Mouse (Mus musculus): Measurements from ENCODE around the gene Syt3. TPM values are rescaled to one million over a fixed set of nuclear protein-coding genes. Genes with fewer than 3 reads are reported as not detected.

Gene Syt3
- polyA plus RNA-seq, 1 experiment from 2014 or later: 1.6 TPM

DNA sequence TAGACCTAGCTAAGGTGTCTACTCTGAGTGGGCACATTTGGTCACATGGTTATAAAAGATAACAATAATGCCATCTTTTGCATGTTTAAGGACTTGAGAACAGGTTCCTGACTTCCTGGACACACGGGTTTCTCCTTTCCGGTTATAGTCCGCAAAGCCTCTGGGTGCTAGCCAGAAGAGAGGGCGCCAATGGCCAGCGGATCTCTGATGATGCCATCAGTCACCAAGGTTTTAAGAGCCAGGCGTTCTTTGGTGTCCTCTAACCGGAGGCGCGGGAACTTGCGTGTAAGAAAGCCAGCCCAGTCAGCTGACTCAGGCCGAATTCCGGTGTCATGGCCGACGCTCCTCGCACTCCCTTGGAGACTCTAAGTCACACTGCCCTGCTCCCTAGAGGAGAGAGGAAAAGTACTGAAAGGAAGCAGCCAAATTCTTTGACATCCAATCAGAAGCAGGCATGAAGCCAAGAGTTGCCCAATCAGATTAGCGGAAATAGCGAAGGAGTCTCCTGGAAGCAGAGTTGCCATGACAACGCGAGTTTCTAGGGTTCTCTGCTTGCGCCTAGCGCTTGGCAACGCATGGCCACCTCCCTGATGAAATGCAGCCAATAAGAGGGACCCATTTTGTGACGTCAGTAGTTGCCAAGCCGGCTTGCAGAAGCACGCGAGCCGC is 21.6 kb downstream of the Syt3 start:
- Histone ChIP-seq H3K27ac (ENCODE audit: low read length) (0 out of 2 replicates have a peak overlapping the region, but pooled peaks have one; percentile 30), H3K4me2 (replicated peaks; ENCODE audit: low read depth, low read length) (peak overlapping the region; percentile 41), H3K4me3 (ENCODE audit: low read depth, low read length) (peak overlapping the region; percentile 33), H3K27me3 (ENCODE audit: control insufficient read depth, insufficient read depth, low read length) (0 out of 2 replicates have a peak, but pooled peaks cover 3% of the 10 kb centered on the region), H3K4me1 (ENCODE audit: control insufficient read depth, insufficient read depth, low read length) (no peaks in the 10 kb centered on the region), H3K9ac (replicated peaks; ENCODE audit: low read depth, low read length) (no peak overlapping the region), H3K9me3 (ENCODE audit: control insufficient read depth, low read depth, low read length) (no peaks in the 10 kb centered on the region), H3K36me3 (ENCODE audit: control insufficient read depth, insufficient read depth, low read length) (no peaks in the 10 kb centered on the region)
- ATAC-seq (ENCODE audit: insufficient number of reproducible peaks, insufficient read depth, low FRiP score, low read depth): peak; percentile 96
- WGBS: 1% methylated on average over 27 of the region's 27 CpGs

DNA sequence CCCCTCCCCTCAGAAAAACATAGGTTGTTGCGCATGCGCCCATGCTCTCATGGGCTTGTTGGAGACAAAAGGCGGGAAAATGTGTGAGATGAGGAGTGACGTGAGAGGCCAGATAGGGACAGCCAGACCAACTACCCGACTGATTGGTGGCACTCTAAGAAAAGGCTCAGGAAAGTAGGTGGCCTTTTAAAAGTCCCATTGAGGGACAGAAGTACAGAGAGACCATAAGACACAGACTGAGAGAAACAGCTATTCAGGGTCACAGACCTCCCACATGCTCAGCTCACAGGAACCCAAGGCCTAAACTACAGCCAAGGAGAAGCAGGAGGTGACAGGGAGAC is 22.1 kb downstream of the Syt3 start:
- ATAC-seq (ENCODE audit: insufficient number of reproducible peaks, insufficient read depth, low FRiP score, low read depth): no peak
- Histone ChIP-seq H3K4me1 (ENCODE audit: control insufficient read depth, insufficient read depth, low read length) (no peaks in the 10 kb centered on the region), H3K36me3 (ENCODE audit: control insufficient read depth, insufficient read depth, low read length) (no peaks in the 10 kb centered on the region), H3K27ac (ENCODE audit: low read length) (no peak overlapping the region), H3K9me3 (ENCODE audit: control insufficient read depth, low read depth, low read length) (no peaks in the 10 kb centered on the region), H3K9ac (replicated peaks; ENCODE audit: low read depth, low read length) (no peak overlapping the region), H3K4me2 (replicated peaks; ENCODE audit: low read depth, low read length) (no peak overlapping the region), H3K4me3 (ENCODE audit: low read depth, low read length) (no peak overlapping the region), H3K27me3 (ENCODE audit: control insufficient read depth, insufficient read depth, low read length) (0 out of 2 replicates have a peak, but pooled peaks cover 3% of the 10 kb centered on the region)
- WGBS: 1% methylated on average over 5 of the region's 5 CpGs

DNA sequence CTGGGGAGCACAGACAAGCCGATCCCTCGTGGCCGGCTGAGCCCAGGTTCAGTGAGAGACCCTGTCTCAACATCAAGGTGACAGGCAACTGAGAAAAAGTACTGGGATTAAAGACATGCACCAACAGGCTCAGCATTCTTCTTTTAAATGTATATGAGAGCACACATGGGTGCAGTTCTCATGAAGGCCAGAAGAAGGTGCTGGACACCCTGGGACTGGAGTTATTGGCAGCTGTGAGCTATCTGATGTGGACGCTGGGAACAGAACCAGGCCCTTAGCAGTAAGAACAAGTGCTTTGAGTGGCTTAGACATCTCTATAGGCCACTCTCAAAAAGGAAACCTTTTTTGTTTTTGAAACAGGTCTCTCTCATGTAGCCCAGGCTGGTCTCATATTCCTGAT is 27.2 kb downstream of the Syt3 start:
- no peak overlapping the region for H3K4me2 ChIP-seq (replicated peaks; ENCODE audit: low read depth, low read length)
- H3K4me1 ChIP-seq (ENCODE audit: control insufficient read depth, insufficient read depth, low read length): no peaks in the 10 kb centered on the region
- H3K4me3 ChIP-seq (ENCODE audit: low read depth, low read length): no peak overlapping the region
- H3K9me3 ChIP-seq (ENCODE audit: control insufficient read depth, low read depth, low read length): no peaks in the 10 kb centered on the region
- H3K36me3 ChIP-seq (ENCODE audit: control insufficient read depth, insufficient read depth, low read length): no peaks in the 10 kb centered on the region
- ATAC-seq (ENCODE audit: insufficient number of reproducible peaks, insufficient read depth, low FRiP score, low read depth): no peak
- no peaks in the 10 kb centered on the region for H3K27me3 ChIP-seq (ENCODE audit: control insufficient read depth, insufficient read depth, low read length)
- H3K27ac ChIP-seq (ENCODE audit: low read length): no peak overlapping the region
- no peak overlapping the region for H3K9ac ChIP-seq (replicated peaks; ENCODE audit: low read depth, low read length)
- WGBS: 86% methylated on average over 4 of the region's 4 CpGs

DNA sequence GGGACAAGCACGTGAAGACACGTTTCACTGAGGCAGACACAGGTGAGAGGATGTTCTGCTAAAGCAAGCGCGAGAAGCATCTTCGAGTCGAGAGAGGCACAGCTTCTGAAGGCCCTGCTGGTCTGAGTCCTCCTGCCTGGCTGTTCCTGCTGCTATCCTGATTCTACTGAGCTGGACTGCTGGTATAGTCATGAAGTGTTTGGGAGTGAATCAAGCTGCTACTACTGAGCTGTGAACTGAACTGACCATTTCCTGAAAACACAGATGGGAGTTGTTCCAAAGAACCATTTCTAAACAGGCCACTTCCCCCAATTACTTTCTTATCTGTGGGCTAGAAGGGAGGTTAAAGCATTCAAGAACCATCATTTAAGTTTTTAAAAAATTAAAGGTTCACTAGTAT is 29.4 kb downstream of the Syt3 start:
- ATAC-seq (ENCODE audit: insufficient number of reproducible peaks, insufficient read depth, low FRiP score, low read depth): no peak
- no peak overlapping the region for H3K27ac ChIP-seq (ENCODE audit: low read length)
- H3K36me3 ChIP-seq (ENCODE audit: control insufficient read depth, insufficient read depth, low read length): no peaks in the 10 kb centered on the region
- no peak overlapping the region for H3K4me3 ChIP-seq (ENCODE audit: low read depth, low read length)
- WGBS: 71% methylated on average over 6 of the region's 6 CpGs
- H3K9ac ChIP-seq (replicated peaks; ENCODE audit: low read depth, low read length): no peak overlapping the region
- no peaks in the 10 kb centered on the region for H3K4me1 ChIP-seq (ENCODE audit: control insufficient read depth, insufficient read depth, low read length)
- no peaks in the 10 kb centered on the region for H3K9me3 ChIP-seq (ENCODE audit: control insufficient read depth, low read depth, low read length)
- no peaks in the 10 kb centered on the region for H3K27me3 ChIP-seq (ENCODE audit: control insufficient read depth, insufficient read depth, low read length)
- no peak overlapping the region for H3K4me2 ChIP-seq (replicated peaks; ENCODE audit: low read depth, low read length)

DNA sequence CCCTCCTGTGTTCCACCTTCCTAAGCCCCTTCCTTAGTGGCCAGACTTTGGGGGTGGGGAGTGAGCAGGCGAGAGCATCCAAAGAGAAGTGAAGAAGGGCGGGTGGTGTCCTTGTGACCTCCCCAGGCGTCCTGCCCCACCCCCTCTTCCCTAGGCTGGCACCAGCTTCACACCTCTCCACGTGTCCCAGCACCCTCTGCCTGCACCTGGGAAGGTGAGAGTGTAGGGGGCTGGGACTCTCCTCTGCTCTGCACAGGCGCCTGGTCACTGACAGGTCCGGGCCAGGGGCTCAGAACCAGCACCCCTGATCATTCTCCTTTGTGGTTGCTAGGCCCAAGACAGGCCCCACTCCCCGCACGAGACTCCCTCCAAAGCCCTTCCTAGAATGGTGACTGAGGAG is 43.8 kb downstream of the Syt3 start:
- Histone ChIP-seq H3K4me2 (replicated peaks; ENCODE audit: low read depth, low read length) (peak overlapping the region; percentile 75; the same call in 1 of the 2 replicates), H3K4me3 (ENCODE audit: low read depth, low read length) (no peak overlapping the region)

DNA sequence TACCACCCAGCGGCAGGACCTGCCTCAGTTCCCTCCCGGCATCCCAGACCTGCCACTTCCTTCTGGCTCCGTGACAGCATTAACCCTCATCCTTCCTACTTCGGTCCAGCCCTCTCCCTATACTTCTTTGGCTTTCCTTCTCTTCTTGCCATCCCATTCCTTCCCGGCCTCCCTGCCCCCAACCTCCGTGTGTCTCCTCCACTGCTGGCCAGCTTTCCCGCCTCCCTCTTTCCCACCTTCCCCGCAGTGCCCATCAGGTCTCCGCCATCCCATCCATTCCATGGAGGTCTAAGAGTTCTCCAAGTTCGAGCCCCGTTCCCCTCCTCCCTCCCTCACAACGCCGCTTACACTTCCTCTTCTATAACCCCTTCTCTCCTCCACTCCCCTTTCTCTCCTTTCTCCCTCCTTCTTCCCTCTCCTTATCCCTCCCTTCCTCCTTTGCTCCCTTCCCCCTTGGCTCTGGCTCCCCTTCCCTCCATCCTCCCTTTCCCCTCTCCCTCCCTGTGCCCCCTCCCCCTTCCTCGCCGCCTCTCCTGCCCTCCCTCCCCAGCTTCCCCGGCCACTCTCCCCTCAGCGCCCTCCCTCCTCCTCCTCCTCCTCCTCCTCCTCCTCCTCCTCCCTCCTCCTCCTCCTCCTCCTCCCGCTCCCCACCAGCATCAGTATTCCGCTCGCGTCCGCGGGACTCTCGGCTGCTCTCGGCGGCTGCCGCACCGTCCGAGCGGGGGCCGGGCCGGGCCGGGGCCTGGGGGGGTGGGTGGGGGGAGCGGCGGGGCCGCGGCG is 44.5 kb downstream of the Syt3 start:
- Histone ChIP-seq H3K36me3 (ENCODE audit: control insufficient read depth, insufficient read depth, low read length) (no peaks in the 10 kb centered on the region), H3K4me2 (replicated peaks; ENCODE audit: low read depth, low read length) (peak overlapping the region; percentile 75), H3K4me1 (ENCODE audit: control insufficient read depth, insufficient read depth, low read length) (peaks cover 7% of the 10 kb centered on the region; the same call in 1 of the 2 replicates), H3K4me3 (ENCODE audit: low read depth, low read length) (peak overlapping the region; percentile 46), H3K27me3 (ENCODE audit: control insufficient read depth, insufficient read depth, low read length) (peaks cover 20% of the 10 kb centered on the region), H3K9ac (replicated peaks; ENCODE audit: low read depth, low read length) (peak overlapping the region; percentile 28; the same call in 1 of the 2 replicates), H3K27ac (ENCODE audit: low read length) (no peak overlapping the region), H3K9me3 (ENCODE audit: control insufficient read depth, low read depth, low read length) (no peaks in the 10 kb centered on the region)
- 3% methylated on average over 23 of the region's 38 CpGs for WGBS
- peak; percentile 42; the same call in 1 of the 2 replicates for ATAC-seq (ENCODE audit: insufficient number of reproducible peaks, insufficient read depth, low FRiP score, low read depth)

More for the DNA sequence above, 43.8 kb downstream of the Syt3 start:
- Histone ChIP-seq H3K36me3 (ENCODE audit: control insufficient read depth, insufficient read depth, low read length) (no peaks in the 10 kb centered on the region), H3K27me3 (ENCODE audit: control insufficient read depth, insufficient read depth, low read length) (peaks cover 20% of the 10 kb centered on the region), H3K9ac (replicated peaks; ENCODE audit: low read depth, low read length) (no peak overlapping the region), H3K9me3 (ENCODE audit: control insufficient read depth, low read depth, low read length) (no peaks in the 10 kb centered on the region), H3K27ac (ENCODE audit: low read length) (no peak overlapping the region), H3K4me1 (ENCODE audit: control insufficient read depth, insufficient read depth, low read length) (peaks cover 7% of the 10 kb centered on the region; the same call in 1 of the 2 replicates)
- no peak for ATAC-seq (ENCODE audit: insufficient number of reproducible peaks, insufficient read depth, low FRiP score, low read depth)
- WGBS: 13% methylated on average over 8 of the region's 8 CpGs

DNA sequence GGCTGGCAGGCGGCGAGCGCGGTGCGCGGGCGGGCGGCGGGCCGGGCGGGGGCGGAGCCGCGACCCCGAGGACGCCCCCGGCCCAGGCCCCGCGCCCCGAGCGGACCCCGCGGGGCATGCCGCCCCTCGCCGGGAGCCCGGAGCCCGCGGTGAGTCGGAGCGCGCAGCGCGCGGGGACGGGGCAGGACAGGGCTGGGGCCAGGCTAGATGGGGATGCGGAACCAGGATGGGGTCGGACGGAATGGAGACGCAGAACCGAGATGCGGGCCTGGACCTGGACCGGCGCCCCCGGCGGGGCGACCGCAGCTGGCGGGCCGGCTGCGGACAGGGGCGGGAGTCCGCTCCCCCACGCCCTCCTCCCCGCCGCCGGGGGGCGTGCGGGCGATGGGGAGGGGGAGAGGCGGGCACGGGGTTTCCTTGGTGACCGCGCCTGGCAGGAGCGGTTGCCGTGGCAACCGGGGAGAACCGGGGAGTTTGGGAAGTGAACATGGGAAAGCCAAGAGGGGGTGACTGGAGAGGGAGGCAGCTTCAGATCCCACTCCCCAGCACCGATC is 45.1 kb downstream of the Syt3 start, which contains the start of gene Lrrc4b:
TSS of gene Lrrc4b (plus strand) at position 51 of the 554 bp plus-strand sequence.
- no peak for ATAC-seq (ENCODE audit: insufficient number of reproducible peaks, insufficient read depth, low FRiP score, low read depth)
- H3K36me3 ChIP-seq (ENCODE audit: control insufficient read depth, insufficient read depth, low read length): no peaks in the 10 kb centered on the region
- peak within 1 kb of the TSS; percentile 28; the same call in 1 of the 2 replicates for H3K9ac ChIP-seq (replicated peaks; ENCODE audit: low read depth, low read length)
- H3K4me1 ChIP-seq (ENCODE audit: control insufficient read depth, insufficient read depth, low read length): peaks cover 7% of the 10 kb centered on the region; the same call in 1 of the 2 replicates
- H3K27me3 ChIP-seq (ENCODE audit: control insufficient read depth, insufficient read depth, low read length): peaks cover 20% of the 10 kb centered on the region
- H3K4me3 ChIP-seq (ENCODE audit: low read depth, low read length): peak within 1 kb of the TSS; percentile 46
- H3K4me2 ChIP-seq (replicated peaks; ENCODE audit: low read depth, low read length): peak within 1 kb of the TSS; percentile 75
- H3K27ac ChIP-seq (ENCODE audit: low read length): no peak within 1 kb of the TSS
- under 1% methylated on average over 61 of the region's 69 CpGs for WGBS
- H3K9me3 ChIP-seq (ENCODE audit: control insufficient read depth, low read depth, low read length): no peaks in the 10 kb centered on the region
